Mouse (Mus musculus) leukemia stem cell, adult 10-12 weeks (primary cell): ENCODE measurements around the gene Zfp827. TPM values are rescaled to one million over a fixed set of nuclear protein-coding genes. Genes with fewer than 3 reads are reported as not detected.

Experiments
- polyA plus RNA-seq: library from polyadenylated mRNA; stranded (reverse); fragments of >175 nt; gene quantifications from 2 replicates; pipeline ENCODE4 v1.2.3, GENCODE M21; 2012; ENCODE audit warnings: low replicate concordance

Gene Zfp827
- 0.54 and 0.55 TPM in 2 replicates for polyA plus RNA-seq

GRCm38 (mm10) chr8:79027977-79028487, at the start of gene Zfp827:
TSS of gene Zfp827 (plus strand) at chr8:79028437.

Other genes with a start within 250 kb of the Zfp827 start
- 0.30 and 1.3 TPM in 2 replicates for gene Lsm6, start 207.3 kb upstream of the Zfp827 start, polyA plus RNA-seq
- not detected in 2 replicates for gene 1700011L22Rik, start 220.1 kb downstream of the Zfp827 start, polyA plus RNA-seq